Mouse (Mus musculus): ENCODE measurements around the gene Rfng. TPM values are rescaled to one million over a fixed set of nuclear protein-coding genes. Genes with fewer than 3 reads are reported as not detected.
"Not testable (repeated sequence)": the region's sequence is repeated elsewhere in the genome, so short reads cannot be mapped to it uniquely, and the experiment has no call there.

Gene Rfng
- polyA plus RNA-seq (2012; rRNA removed) = 35.8 and 37.8 TPM in 2 replicates

DNA sequence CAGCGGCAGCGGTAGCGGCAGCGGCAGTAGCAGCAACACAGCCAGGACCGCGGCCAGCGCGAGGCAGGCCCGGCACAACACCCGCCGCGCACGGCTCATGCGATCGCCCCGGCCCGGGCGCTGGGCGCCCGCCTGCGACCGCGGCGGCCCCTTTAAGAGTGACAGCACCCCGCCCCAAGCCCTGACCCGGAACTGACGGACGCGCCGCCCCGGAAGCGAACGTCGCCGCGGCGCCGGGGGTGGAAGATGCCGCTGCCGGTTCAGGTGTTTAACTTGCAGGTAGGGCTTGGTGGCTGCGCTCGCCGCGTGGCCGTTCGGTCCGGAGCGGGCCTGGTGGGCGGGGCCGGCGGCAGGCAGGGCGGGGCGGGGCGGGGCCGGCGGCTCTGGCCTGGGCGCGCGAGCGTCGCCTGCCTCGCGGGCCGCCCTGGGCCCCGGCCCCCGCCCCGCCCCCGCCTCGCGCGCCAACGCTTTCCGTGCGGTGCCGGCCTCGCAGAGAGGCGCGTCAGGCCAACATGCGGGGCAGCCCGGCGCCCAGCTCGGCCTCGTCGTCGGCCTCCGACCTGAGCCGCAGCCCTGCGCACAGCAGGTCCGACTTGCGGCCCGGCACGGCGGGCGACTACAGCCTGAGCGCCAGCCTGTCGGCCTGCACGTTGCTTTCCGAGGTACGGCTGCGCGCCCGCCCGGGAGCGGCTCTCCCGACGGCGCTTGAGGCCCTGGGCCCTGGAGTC, at the start of gene Rfng, which contains the start of gene Gps1:
Gene Rfng, minus strand, starts transcription at position 144 of the 728 bp plus-strand sequence.
Gene Gps1, plus strand, starts transcription at position 209 of the 728 bp plus-strand sequence.
- no peak for DNase-seq (ENCODE audit: low read depth)

DNA sequence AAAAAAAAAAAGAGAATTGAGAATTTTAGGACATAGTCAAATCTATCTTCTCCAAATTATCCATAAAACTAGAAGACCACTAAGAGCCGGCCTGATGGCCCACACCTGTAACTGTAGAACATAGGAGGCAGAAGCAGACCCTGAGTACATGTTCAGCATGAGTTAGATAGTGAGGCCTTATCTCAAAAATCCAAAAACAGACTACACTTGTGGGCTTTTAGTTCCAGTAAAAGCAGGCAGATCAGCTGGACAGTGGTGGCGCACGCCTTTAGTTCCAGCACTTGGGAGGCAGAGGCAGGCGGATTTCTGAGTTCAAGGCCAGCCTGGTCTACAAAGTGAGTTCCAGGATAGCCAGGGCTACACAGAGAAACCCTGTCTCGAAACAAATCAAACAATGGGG, 49.0 kb upstream of the Rfng start:
- DNase-seq (ENCODE audit: low read depth) = not testable (repeated sequence)

DNA sequence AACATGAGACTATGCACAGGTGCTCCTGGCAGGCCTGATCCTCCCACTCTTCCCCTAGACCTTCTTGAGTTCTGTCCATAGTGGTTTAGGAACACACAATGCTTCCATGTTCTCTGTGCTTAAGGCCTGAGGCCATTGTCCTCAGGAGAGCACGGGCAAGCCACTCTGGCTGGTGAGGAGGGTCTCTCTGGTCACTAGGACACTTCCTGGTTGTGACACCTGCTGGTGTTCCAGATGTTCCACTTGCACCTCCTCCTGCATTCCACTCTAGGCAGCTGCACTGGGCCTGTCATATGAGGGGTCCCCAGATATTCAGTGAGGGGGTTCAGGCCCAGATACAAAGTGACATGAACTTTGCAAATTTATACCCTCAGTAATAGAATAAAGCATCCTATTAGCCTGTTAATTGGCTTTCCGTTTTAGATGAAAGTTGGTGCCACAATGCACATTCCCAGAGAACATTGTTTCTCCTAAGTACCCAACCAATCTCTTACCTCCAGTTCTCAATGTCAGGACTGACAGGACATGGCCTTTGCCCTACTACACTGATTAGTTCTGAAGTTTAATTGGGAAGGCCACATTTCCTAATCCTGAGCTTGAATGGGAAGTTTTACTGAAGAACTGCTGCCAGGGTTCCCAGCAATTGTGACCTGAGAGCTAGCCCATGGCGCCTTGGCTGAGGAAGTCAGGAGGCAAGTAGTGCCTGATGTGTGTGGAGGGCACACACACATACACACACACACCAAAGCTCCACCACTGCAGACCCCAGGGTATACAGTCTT, 47.8 kb upstream of the Rfng start:
- DNase-seq (ENCODE audit: low read depth) = no peak

DNA sequence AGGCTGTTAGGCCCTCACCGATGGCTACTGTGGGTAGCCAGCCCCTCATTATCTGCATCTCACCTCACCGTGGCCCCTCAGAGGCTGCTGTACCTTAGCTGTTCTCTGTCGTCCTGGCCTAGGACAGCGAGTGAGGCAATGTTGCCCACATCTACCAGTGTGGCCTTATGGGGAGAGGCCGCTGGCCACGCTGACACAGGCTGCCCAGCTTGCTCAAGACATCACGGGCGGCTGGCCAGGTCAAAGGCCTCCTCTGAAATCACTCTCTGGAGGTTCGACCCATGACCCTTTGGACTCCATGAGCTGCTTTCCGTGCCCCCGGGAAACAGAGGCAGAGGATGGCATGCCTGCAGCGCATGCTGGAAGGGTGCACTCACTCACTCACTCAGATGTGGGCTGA, 46.7 kb upstream of the Rfng start:
- DNase-seq (ENCODE audit: low read depth) = no peak

DNA sequence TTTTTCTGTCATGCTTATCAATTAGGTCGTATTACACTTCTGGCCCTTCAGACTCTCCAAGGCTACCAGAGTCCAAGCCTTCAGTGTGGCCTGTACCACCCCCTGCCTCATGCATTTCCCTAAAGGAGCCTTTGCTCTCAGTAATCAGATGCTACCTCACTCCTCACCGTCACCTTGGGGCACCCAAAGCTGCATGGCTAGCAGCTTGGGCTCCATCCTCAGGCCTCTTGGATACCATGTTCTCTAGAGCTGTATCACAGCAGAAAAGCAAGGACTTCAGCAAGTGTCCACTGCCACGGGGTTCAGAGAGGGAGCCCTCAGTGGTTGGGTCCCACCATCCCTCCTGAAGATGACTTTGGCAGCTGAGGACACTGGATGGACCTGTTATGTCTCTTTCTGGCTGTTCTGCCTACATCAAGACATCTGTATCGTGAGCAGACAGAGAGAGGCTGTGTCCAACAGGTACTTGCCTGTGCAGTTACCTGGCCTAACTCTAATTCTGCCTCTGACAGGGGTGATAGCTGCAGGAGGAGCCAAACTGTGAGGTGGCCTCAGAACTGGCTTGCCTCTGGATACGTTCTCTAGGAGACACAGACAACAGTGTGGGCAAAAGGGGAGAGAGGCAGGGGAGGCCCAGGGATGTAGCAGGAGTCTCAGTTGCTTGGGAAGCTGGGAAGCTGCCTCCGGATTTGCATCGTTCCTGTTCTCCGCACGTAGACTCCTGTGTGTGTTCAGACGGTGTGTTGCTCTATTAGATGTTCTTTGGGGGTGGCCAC, 45.9 kb upstream of the Rfng start:
- DNase-seq (ENCODE audit: low read depth) = no peak

DNA sequence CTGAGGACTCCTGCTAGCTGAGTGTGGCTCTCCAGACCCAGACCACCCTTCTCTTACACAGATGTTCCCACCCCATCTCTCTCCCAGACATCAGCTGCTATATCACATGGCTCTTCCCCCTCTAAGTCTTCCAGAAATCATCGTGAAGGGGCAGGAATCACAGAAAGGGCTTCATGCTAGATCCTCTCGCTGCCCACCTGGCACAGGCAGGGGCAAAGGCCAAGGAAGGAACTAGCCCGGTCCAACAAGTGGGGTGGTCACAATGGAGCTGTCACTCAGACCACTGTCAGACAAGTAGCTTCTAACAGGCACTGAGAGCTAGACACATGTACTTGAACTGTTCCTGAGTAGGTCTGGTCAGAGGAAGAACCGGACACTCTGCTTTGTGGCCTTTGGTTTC, 44.4 kb upstream of the Rfng start:
- DNase-seq (ENCODE audit: low read depth) = no peak

DNA sequence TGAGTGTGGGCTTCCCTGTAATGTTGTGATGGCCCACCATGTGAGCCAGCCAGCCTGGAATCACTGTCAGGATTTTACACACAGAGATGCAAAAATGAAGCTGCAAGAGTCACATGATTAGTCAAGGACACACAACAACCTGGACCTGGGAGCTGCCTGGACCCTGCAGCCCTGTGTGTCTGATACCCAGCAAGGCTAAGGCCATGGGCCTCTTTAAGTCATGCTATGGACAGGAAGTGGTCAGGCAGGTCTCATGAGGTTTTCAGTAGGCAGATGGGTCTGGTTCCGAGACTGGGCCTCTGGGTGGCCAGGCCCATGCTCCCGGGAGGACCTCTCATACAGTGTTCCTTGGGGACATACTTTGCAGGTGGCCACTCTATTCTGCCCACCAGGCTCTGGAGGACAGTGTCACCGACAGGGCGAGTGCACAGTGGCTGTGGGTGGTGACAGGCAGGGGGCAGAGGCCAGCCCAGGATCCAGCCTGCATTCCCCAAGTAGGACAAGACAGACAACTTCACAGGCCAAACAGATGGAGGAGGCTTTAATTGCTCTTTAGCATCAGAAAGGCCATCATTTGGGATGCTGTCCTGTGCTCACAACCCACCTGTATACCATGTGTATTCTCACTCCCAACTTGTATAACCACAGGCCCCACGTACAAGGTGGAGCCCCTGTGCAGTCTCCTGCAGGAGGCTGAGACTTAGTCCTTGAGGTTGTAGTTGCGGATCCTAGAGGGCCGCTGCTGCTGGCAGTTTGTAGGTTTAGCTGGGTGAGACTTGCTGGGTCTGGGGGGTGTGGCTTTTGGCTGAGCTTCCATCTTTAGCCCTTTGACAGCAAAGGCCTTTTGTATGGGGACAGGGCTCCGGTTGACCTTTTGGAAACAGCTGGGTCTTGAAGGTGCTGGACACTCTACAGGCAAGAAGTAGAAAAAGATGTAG, 42.3 kb upstream of the Rfng start:
- DNase-seq (ENCODE audit: low read depth) = no peak

DNA sequence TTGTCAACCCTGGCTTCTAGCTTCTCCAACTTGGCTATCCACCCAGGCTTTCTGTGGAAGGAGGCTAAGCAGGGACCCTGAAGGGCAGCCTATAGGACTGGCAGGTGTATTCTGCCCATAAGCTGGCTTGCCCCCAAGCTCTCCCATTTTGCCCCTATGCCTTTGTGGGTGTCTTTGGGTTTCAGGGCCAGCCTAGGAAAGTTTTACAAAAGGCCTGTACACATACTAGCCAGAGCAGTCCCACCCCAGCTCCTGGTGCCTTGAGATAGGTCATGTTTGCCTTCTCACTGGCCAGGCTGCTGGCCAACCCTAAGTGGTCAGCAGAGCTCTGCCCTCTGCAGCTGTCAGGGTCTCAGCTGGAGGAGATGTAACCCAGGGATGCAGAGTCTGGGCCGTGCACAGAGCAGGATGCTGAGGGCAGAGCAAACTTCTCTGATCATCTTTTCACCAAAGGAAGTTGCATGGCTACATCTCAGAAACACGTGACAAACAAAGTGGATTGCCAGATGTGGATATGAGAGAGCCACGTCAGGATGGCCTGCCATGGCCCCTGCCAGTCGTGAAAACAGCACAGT, 41.4 kb upstream of the Rfng start:
- no peak for DNase-seq (ENCODE audit: low read depth)

DNA sequence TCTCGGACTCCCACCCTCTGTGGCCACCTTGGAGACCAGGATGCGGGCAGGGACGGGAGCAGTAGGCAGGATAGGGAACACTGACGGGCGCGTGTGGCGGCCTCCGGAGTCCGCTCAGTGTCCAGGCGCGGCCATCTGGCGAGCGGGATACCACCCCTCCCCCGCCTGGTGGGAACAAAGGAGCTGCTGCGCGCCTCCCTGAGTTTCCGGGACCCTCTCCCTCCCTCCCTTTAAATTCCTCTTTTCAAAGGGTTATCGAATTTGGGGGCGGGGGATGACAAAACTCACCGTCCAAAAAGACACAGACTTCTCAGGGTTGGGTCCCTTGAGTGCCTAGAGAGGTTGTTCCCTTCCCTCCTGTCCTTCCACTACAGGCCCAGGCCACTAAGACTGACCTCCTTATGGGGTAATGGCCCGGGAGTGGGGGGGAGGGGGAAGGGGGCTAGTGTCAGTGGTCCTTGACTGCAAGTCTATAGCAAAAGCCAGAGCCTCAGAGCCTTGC, 40.8 kb upstream of the Rfng start:
- DNase-seq (ENCODE audit: low read depth) = no peak

DNA sequence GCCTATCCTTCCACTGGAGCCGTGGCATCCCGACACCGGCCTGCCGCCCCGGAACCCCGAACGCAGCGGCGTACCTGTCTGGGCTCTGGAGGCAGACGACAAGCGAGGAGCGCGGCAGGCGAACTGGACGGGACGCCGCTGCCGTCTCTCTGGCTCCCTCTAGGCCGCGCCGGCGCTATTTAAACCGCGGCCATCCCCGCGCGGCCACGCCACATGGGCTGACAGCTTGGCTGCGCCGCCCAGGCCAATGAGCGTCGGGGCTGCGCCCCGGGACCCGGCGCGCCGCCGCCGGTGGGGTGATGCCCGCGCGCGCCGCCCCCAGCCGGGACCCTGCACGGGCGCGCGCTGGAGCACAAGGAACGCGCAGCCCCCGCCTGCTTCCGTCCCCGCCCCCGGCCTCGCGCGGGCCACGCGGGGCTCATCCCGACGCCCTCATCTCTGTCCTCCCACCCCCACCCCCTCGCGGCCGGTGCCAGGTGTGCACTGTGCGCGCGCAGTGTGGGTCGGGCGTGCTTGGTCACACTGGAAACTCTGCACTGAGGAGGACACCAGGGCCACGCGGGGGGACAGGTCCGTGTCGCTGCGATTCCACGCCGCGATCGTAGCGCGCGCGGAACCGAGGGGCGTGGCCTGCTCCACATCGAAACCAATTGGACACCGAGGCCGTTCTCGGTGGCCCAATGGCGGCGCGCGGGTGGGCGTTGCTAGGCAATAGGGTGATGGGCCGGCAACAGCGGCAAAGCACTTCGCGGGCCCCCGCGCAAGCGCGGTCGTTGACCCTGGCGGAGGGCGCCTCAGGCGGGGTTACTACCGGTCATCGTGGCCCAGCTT, 40.2 kb upstream of the Rfng start, which contains the start of gene Fasn:
Gene Fasn, minus strand, starts transcription at position 592 of the 831 bp plus-strand sequence.
- DNase-seq (ENCODE audit: low read depth) = no peak

DNA sequence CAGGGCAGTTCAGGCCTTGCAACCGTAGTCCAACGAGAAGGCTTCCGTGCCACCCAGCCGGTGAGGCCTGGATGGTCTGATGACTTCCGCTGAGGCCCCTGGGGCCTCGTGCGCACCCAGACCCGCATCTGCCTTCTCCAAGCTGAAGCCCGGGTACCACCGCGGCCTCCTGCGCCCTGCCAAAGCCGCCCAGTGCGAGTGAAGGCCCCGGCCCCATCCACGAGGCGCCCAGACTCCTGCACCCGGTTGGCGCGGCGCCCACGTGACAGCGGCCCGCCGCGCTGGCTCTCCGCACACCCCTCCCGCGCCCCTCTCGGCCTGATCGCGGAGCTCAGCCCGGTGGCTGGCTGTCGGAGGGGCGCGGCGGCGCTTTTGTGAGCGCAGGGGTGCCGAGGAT, 39.5 kb upstream of the Rfng start:
- no peak for DNase-seq (ENCODE audit: low read depth)

DNA sequence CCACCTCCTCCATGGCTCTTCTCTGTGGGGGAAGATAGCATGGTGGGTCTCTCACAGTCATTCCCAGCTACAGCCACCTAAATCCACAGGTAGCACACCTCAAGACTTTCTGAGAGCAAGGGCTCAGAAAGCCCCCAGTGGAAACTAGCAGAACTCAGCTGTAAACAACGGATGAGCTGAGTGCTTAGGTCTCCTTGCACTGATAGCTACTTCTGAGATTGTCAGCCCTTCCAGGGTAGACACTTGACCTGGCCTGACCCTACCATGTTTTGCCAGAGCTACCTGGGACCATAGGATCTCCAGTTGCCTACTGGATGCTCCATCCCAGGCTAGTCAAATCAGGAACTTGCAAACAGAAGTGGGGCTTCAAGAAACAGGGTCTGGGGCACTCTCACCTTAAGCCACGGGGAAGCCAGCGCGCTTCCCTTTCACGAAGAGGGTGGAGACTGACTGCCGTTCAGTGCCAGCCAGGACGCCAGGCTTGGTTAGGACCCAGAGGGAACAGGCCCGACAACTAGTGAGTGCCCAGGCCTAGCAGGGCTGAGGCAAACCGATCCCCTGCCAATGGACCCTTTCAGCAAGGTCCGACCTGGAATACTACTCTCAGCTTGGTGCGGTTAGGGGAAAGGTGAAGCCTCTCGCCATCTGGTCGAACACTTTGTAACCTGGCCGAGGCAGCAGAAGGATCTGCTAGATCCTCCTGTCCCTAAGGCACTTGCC, 39.0 kb upstream of the Rfng start:
- DNase-seq (ENCODE audit: low read depth) = no peak

DNA sequence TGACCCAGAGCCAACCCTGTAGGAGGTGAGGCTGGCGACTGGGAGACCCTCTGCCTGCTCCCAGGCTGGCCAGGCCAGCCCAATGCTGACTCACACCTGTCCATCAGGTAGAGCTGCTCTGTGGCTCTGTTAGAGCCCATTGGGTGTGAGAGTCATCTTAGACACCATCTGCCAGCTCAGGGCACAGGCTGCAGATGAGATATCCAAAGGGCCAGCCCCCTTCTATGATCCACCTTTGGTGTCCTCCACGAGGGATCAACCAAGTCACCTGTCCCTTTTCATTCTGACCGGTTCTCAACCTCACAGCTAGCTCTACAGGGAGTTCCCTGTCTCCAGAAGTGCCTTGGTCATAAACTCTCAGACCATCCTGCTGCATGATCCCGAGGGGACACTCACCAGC, 38.3 kb upstream of the Rfng start:
- no peak for DNase-seq (ENCODE audit: low read depth)

DNA sequence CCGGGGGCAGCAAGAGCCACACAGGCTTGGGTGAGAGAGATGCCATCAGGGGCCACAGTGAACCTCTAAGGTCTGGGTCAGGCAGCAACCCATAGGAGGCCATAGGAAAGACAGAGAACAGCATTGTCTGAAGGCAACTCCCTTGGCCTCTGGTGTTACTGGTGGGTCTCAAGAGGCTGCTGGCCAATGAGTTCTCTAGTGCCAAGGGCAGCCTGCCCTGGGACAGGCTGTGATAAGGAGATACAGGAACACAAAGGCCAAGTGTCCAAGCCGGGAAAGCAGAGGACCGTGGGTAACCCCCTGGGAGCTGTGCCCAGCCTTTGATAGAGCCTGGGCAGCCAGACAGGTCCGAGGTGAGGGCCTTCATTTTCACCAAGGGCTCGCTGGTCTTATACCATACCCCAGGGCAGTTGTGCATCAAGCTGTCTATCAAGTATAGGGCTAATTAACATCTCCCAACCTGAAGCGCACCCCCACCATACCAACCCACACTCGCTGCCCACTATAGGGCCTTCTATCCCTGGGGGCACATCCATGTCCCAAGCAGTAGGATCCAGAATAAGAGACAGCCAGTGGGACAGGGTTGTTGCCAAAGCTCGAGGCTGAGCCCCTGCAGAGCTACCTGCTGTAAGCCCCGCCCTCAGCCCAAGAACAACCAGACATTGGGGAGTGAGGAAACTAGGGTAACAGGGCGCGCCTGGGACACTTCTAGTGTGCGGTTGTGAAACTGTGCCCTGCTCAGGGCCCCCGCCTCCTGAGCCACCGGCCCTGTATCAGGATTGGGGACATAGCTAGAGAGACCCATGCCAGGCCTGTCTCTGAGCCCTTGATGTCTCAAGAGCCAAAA, 37.3 kb upstream of the Rfng start:
- no peak for DNase-seq (ENCODE audit: low read depth)

DNA sequence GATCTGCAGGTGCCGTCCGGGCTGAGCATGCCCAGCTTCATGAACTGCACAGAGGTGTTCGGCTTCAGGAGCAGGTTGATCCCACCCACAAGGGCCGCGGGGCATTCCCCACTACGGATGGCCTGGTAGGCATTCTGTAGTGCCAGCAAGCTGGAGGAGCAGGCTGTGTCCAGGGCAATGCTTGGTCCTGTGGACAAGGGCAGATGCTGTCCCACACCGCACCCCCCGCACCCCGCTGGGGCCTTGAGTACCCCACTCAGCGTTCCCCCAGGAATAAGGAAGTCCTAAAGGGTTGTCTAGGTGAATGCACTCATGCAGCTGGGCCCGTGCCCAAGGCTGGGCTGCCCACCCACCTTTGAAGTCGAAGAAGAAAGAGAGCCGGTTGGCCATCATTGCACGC, 36.5 kb upstream of the Rfng start:
- no peak for DNase-seq (ENCODE audit: low read depth)

DNA sequence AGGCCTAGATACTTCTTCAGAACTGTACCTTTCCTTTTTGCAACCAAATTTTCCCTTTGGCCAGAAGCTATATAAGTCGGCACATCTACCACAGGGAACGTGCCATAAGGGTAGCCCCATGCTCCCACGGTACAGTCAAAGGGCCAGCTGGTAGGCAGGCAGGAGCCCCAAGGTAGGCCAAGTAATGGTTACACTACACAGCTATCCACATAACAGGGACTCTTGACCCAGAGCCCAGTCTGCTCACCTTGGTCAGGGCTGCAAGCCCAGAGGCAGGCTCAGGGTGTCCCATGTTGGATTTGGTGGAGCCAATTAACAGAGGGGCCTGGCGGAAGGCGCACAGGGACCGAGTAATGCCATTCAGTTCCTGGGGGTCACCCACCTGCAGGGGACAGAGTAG, 35.5 kb upstream of the Rfng start:
- no peak for DNase-seq (ENCODE audit: low read depth)

DNA sequence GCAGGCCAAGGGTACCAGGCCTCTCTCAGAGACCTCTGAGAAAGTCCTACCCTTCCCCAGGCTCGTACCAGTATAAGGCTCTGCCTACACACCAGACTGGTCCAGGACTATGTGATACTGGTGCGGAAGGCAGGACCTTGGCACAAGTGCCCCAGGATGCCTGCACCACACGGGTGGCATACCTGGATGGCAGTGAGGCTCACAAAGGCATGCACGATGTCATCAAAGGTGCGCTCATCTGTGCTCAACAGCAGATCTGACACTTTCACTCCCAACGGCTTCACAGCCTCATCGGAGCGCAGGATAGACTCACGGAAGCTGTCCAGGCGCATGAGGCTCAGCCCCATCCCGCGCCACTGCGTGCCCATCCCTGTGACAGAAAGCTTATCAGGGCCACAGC, 34.2 kb upstream of the Rfng start:
- DNase-seq (ENCODE audit: low read depth) = no peak

DNA sequence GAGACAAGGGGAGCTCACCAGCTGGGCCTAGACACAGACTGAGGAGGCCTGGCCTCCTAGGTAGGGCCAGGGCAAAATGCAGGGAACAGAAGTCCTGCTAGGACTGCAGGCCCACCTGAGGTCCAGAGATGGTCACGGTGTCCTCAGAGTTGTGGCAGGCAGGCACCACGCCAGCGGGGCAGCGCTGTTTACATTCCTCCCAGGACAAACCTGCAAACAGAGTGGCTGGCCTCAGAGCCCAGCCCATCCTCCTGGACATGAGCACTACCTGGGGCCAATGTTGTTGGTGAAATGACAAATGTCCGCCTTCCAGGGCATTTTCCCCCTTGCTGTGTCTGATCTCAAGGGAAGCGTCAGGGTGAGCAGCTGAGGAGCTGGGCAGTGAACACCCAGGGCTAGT, 33.4 kb upstream of the Rfng start:
- DNase-seq (ENCODE audit: low read depth) = no peak
